Comparison of ENCODE assay signal across 28 mouse cellular contexts in the genomic region with DNA sequence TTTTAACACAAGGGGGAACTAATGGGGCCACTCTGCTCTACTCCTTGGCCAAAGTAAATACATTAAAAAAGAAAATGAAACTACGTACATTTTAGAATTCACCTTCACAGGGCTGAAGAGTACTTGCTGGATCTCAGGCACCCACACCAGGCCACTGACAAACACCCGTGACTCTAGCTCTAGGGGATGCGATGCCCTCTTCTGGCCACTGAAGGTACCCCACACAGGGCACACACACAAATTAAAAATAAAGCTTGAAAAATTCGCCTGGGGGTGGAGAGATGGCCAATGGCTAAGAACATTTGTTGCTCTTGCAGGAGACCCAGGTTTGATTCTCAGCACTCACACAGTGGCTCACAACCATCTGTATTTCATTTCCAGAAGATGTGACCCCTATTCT. TPM values are rescaled to one million over a fixed set of nuclear protein-coding genes. Genes with fewer than 3 reads are reported as not detected.
A peak's percentile ranks its signal among the peaks of the same experiment; 100 is the strongest.
DNase-seq lines count a peak whose midpoint lies in the region; ATAC-seq and TF ChIP-seq lines count a peak whose summit lies in the region.
"Had no signal": no experiment of that assay in that cellular context is flagged by ENCODE, and none has a peak within 500 bp of the region (broad histone marks: within the 10 kb centered on the region; RNA-seq: fewer than 3 reads in every experiment).

No protein-coding gene starts in this region.

- no peaks in the 10 kb centered on the region for H3K4me1 ChIP-seq in liver, embryonic 14.5 days (replicated peaks; ENCODE audit: control insufficient read depth in 2 of 2, insufficient read depth in 2 of 2, low read length in 1 of 2)
- peaks cover 45% of the 10 kb centered on the region for H3K4me1 ChIP-seq in E14TG2a.4 (replicated peaks; ENCODE audit: low read depth, low read length)
- H3K4me1 ChIP-seq: embryonic facial prominence, embryonic 13.5 days; forebrain, embryonic 13.5 days; heart, embryonic 12.5 days; limb, embryonic 13.5 days; liver, embryonic 13.5 days; midbrain, embryonic 12.5 days had no signal

- TF ChIP-seq EP300 in liver, embryonic 14.5 days (IDR thresholded peaks at IDR 0.05; ENCODE audit: low read depth) = no peak

- peak; percentile 28; the same call in 1 of the 2 replicates for TF ChIP-seq CTCF in liver, embryonic 14.5 days (IDR thresholded peaks at IDR 0.05; ENCODE audit: low read depth)
- peak; percentile 76 for TF ChIP-seq CTCF in E14TG2a.4 (conservative IDR thresholded peaks at IDR 0.05; ENCODE audit: low read length)

- no peak overlapping the region for H3K9ac ChIP-seq in liver, embryonic 14.5 days (replicated peaks)
- H3K9ac ChIP-seq: embryonic facial prominence, embryonic 13.5 days; forebrain, embryonic 13.5 days; heart, embryonic 12.5 days; limb, embryonic 13.5 days; liver, embryonic 13.5 days; midbrain, embryonic 12.5 days had no signal

- H3K9me3 ChIP-seq in liver, embryonic 14.5 days (ENCODE audit: control insufficient read depth, low read length) = no peaks in the 10 kb centered on the region
- no peaks in the 10 kb centered on the region for H3K9me3 ChIP-seq in E14TG2a.4 (ENCODE audit: low read length)
- H3K9me3 ChIP-seq: forebrain, embryonic 13.5 days; G1E; liver, embryonic 13.5 days had no signal

- DNase-seq in liver, embryonic 14.5 days (ENCODE audit: low read depth in 3 of 3, low spot score in 3 of 3) = no peak
- no peak for DNase-seq in liver
- DNase-seq in ES-CJ7 (ENCODE audit: low read depth, low spot score) = peak; percentile 42
- DNase-seq in left cerebral cortex, postnatal 14 days (ENCODE audit: low spot score in 2 of 2) = no peak
- no peak for DNase-seq in heart, postnatal 10 days
- DNase-seq: adrenal gland, postnatal 25 days; cerebellum, adult 8-10 months; cerebellum, postnatal 36 days; embryo, embryonic 11 days; heart, postnatal 14 days; kidney, adult 9 months; kidney, postnatal 14 days; layer of hippocampus, postnatal 36 days; liver, embryonic 13.5 days; right cerebral cortex, postnatal 25 days; spleen, adult 18-20 months; thymus, postnatal 25 days had no signal

- intact Hi-C loops in left cerebral cortex, postnatal 14 days (cut with DNase I) = no loop called here
- intact Hi-C loops in heart, postnatal 10 days (cut with DNase I) = loop anchor here (5.0 kb wide), 1 partner anchor 84 kb away; no protein-coding TSS in a partner anchor

- H3K27ac ChIP-seq in liver, embryonic 14.5 days = no peak overlapping the region
- H3K27ac ChIP-seq: embryonic facial prominence, embryonic 13.5 days; forebrain, embryonic 13.5 days; hindbrain, postnatal 0 days; limb, embryonic 13.5 days; liver, embryonic 13.5 days; midbrain, embryonic 12.5 days had no signal

- H3K4me2 ChIP-seq in liver, embryonic 14.5 days (ENCODE audit: low read depth) = no peak overlapping the region
- H3K4me2 ChIP-seq: embryonic facial prominence, embryonic 13.5 days; forebrain, embryonic 13.5 days; heart, embryonic 12.5 days; limb, embryonic 13.5 days; liver, embryonic 13.5 days; midbrain, embryonic 12.5 days had no signal

- WGBS in liver, embryonic 14.5 days (ENCODE audit: insufficient replicate concordance) = 87% methylated on average over 4 of the region's 4 CpGs

- no peaks in the 10 kb centered on the region for H3K27me3 ChIP-seq in liver, embryonic 14.5 days (ENCODE audit: control insufficient read depth, insufficient read depth, low read length)
- no peaks in the 10 kb centered on the region for H3K27me3 ChIP-seq in E14TG2a.4 (ENCODE audit: insufficient read depth, low read length)
- H3K27me3 ChIP-seq: embryonic facial prominence, embryonic 13.5 days; forebrain, embryonic 13.5 days; heart, embryonic 12.5 days; limb, embryonic 13.5 days; liver, embryonic 13.5 days; midbrain, embryonic 12.5 days had no signal

- H3K36me3 ChIP-seq in liver, embryonic 14.5 days (replicated peaks; ENCODE audit: control insufficient read depth, insufficient read depth, low read depth) = peaks cover 15% of the 10 kb centered on the region
- peaks cover 66% of the 10 kb centered on the region for H3K36me3 ChIP-seq in E14TG2a.4 (ENCODE audit: insufficient read depth, low read length)

- no peak overlapping the region for H3K4me3 ChIP-seq in liver, embryonic 14.5 days (ENCODE audit: insufficient read depth in 1 of 2, low read depth in 2 of 2, low read length in 2 of 2)
- H3K4me3 ChIP-seq in E14TG2a.4 (replicated peaks; ENCODE audit: low read length) = no peak overlapping the region
- H3K4me3 ChIP-seq: embryonic facial prominence, embryonic 13.5 days; erythroblast, embryonic 14.5 days; forebrain, embryonic 13.5 days; heart, embryonic 12.5 days; limb, embryonic 13.5 days; liver, embryonic 13.5 days; midbrain, embryonic 12.5 days had no signal

- ATAC-seq in liver, embryonic 14.5 days (ENCODE audit: insufficient read depth) = no peak
- 0 out of 2 replicates have a peak, but pooled peaks have one; percentile 27 for ATAC-seq in megakaryocyte progenitor cell, adult 5-6 weeks (replicated peaks; ENCODE audit: poor library complexity)
- ATAC-seq: forebrain, embryonic 13.5 days; hindbrain, postnatal 0 days; intestine, embryonic 16.5 days had no signal

RNA-seq across cellular contexts. Expression of a gene that starts 27.1 kb away (rescaled TPM):
- 6.2 and 10.8 TPM in 2 replicates for polyA plus RNA-seq in liver, embryonic 14.5 days (2012; rRNA removed)
- 10.8 and 12.6 TPM in 2 replicates for polyA plus RNA-seq in liver, embryonic 14.5 days (2014; fragmentation: Nextera tagmentation; extraction: Ambion mirVana)
- 40.3 and 42.9 TPM in 2 replicates for total RNA-seq in megakaryocyte progenitor cell, adult 5-6 weeks (2015)
- total RNA-seq in megakaryocyte progenitor cell, adult 5-6 weeks (2017) = 45.5 and 60.3 TPM in 2 replicates
- 10 to 100 TPM; 17.4 to 17.5 TPM for total RNA-seq in left cerebral cortex, postnatal 14 days (2021)
- 10 to 100 TPM; 12.2 to 13.8 TPM for total RNA-seq in heart, postnatal 10 days (2021)

RNA-seq across cellular contexts. Expression of a gene that starts 31.1 kb away (rescaled TPM):
- polyA plus RNA-seq in liver, embryonic 14.5 days (2012; rRNA removed) = 11.3 and 14.2 TPM in 2 replicates
- 12.6 and 16.4 TPM in 2 replicates for polyA plus RNA-seq in liver, embryonic 14.5 days (2014; fragmentation: Nextera tagmentation; extraction: Ambion mirVana)
- 18.9 and 20.8 TPM in 2 replicates for total RNA-seq in megakaryocyte progenitor cell, adult 5-6 weeks (2015)
- total RNA-seq in megakaryocyte progenitor cell, adult 5-6 weeks (2017) = 27.5 and 28.0 TPM in 2 replicates
- 10 to 100 TPM; 22.9 to 23.5 TPM for total RNA-seq in left cerebral cortex, postnatal 14 days (2021)
- 10 to 100 TPM; 17.1 to 17.4 TPM for total RNA-seq in heart, postnatal 10 days (2021)
